Mouse (Mus musculus) kidney, embryonic 16.5 days (tissue): ENCODE data around the gene Olfm2. TPM values are rescaled to one million over a fixed set of nuclear protein-coding genes. Genes with fewer than 3 reads are reported as not detected.

Experiments
- ATAC-seq: fragments of 200-750 bp; cut with Nextera tagmentation; 2 replicates; pipeline ENCODE4 v1.8.0; 2017; ENCODE audit warnings: moderate TSS enrichment; ENCODE audit not compliant: low FRiP score, low TSS enrichment
- H3K27ac ChIP-seq: fragments of 300-500 bp; sonication (generic); 2 replicates; pipeline ENCODE4 v1.5.1; 2014; ENCODE audit warnings: low read length
- H3K27me3 ChIP-seq: fragments of 300-500 bp; sonication (generic); 2 replicates; pipeline ENCODE4 v1.6.1; 2014; ENCODE audit warnings: low read length, control low read depth, mixed read lengths; ENCODE audit not compliant: insufficient read depth
- H3K36me3 ChIP-seq: fragments of 300-500 bp; sonication (generic); 2 replicates; pipeline ENCODE4 v1.6.1; 2014; ENCODE audit warnings: low read length, control low read depth, mixed read lengths; ENCODE audit not compliant: insufficient read depth
- H3K4me1 ChIP-seq: fragments of 300-500 bp; sonication (generic); 2 replicates; pipeline ENCODE4 v1.6.1; 2014; ENCODE audit warnings: low read length, control low read depth, mixed read lengths; ENCODE audit not compliant: insufficient read depth
- H3K4me2 ChIP-seq: fragments of 300-500 bp; sonication (generic); replicated peaks from 2 replicates; pipeline ENCODE4 v1.6.1; 2014; ENCODE audit warnings: low read depth, low read length
- H3K4me3 ChIP-seq: fragments of 300-500 bp; sonication (generic); 2 replicates; pipeline ENCODE4 v1.5.1; 2014; ENCODE audit warnings: mild to moderate bottlenecking, low read length
- H3K9ac ChIP-seq: fragments of 300-500 bp; sonication (generic); replicated peaks from 2 replicates; pipeline ENCODE4 v1.6.1; 2014; ENCODE audit warnings: low read length
- H3K9me3 ChIP-seq: fragments of 300-500 bp; sonication (generic); 2 replicates; pipeline ENCODE4 v1.6.1; 2016; ENCODE audit warnings: low read length, control low read depth
- WGBS: fragments of 180-500 bp; shearing (Covaris S2); extraction: QIAGEN DNeasy Blood & Tissue Kit; methylation state at CpG from one replicate; pipeline ENCODE4 v1.1.7; 2014; 5-methylcytosine and 5-hydroxymethylcytosine counted together
- polyA plus RNA-seq: library from polyadenylated mRNA; unstranded; fragments of >200 nt; fragmentation: Nextera tagmentation; extraction: Ambion mirVana; gene quantifications from 2 replicates; pipeline ENCODE4 v1.2.1, GENCODE M21; 2015

Gene Olfm2
- polyA plus RNA-seq, 1 experiment from 2014 or later = 6.6 TPM

DNA sequence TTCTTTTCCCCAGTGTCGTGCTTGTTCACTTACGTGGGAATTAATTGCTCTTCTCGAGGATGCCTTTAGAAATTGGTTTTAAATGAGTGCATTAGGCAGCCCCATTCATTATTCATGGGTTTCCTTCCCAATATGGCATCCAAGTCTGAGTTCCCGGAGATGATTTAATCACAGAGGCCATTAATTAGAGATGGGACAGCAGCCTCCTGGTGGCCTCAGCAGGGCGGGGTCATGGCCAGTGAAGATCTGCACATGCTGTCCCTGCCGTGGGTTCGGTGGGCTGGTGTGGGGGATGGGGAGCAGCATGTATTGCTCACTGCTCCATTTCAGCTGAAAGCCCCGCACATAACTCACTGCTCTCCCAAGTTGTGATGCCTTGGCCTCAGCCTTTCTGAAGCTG lies 80.2 kb downstream of the Olfm2 start:
- H3K9me3 ChIP-seq = no peaks in the 10 kb centered on the region
- peaks cover 21% of the 10 kb centered on the region for H3K36me3 ChIP-seq
- no peak overlapping the region for H3K9ac ChIP-seq
- WGBS = 27% methylated on average over 8 of the region's 8 CpGs
- no peak for ATAC-seq
- H3K27me3 ChIP-seq = no peaks in the 10 kb centered on the region
- no peak overlapping the region for H3K4me2 ChIP-seq
- H3K27ac ChIP-seq = no peak overlapping the region
- no peak overlapping the region for H3K4me3 ChIP-seq
- H3K4me1 ChIP-seq = peaks cover 27% of the 10 kb centered on the region

- Histone ChIP-seq H3K9me3 (no peaks in the 10 kb centered on the region), H3K27ac (no peak overlapping the region), H3K4me1 (peaks cover 27% of the 10 kb centered on the region), H3K4me3 (no peak overlapping the region), H3K4me2 (no peak overlapping the region), H3K27me3 (no peaks in the 10 kb centered on the region), H3K9ac (no peak overlapping the region), H3K36me3 (peaks cover 25% of the 10 kb centered on the region)
- no peak for ATAC-seq
- 79% methylated on average over 5 of the region's 5 CpGs for WGBS
These were observed 81.0 kb downstream of the Olfm2 start for GRCm38 (mm10) chr9:20664982-20665637.

- Histone ChIP-seq H3K4me1 (peaks cover 27% of the 10 kb centered on the region), H3K9ac (no peak overlapping the region), H3K27ac (no peak overlapping the region), H3K27me3 (no peaks in the 10 kb centered on the region), H3K4me3 (no peak overlapping the region), H3K4me2 (no peak overlapping the region), H3K9me3 (no peaks in the 10 kb centered on the region), H3K36me3 (peaks cover 32% of the 10 kb centered on the region)
- WGBS = 36% methylated on average over 2 of the region's 2 CpGs
- ATAC-seq = no peak
These were observed 81.8 kb downstream of the Olfm2 start for GRCm38 (mm10) chr9:20664366-20664765.

GRCm38 (mm10) chr9:20663956-20664355 lies 82.2 kb downstream of the Olfm2 start:
- Histone ChIP-seq H3K27ac (no peak overlapping the region), H3K9me3 (no peaks in the 10 kb centered on the region), H3K4me3 (no peak overlapping the region), H3K9ac (no peak overlapping the region), H3K36me3 (peaks cover 36% of the 10 kb centered on the region), H3K4me1 (peaks cover 27% of the 10 kb centered on the region), H3K27me3 (no peaks in the 10 kb centered on the region), H3K4me2 (no peak overlapping the region)
- 78% methylated on average over 2 of the region's 2 CpGs for WGBS
- ATAC-seq = no peak

DNA sequence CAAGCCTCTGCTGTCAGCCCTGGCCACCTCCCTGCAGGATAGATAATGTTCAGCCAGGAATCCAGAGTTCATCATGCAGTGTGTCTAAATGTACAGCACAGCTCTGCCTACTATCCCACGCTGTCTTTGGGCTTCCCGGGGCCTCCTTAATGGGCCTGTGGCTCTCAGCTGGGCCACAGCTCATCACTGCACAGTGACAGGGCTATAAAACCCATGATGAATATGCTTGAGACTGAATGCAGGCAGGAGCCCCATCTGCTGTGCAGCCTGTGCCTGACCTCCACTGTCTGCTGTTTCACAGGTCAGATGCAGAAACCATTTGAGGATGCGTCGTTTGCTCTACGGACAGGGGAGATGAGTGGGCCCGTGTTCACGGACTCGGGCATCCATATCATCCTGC lies 83.3 kb downstream of the Olfm2 start:
- H3K9ac ChIP-seq = no peak overlapping the region
- no peaks in the 10 kb centered on the region for H3K27me3 ChIP-seq
- 42% methylated on average over 8 of the region's 8 CpGs for WGBS
- peaks cover 27% of the 10 kb centered on the region for H3K4me1 ChIP-seq
- no peak for ATAC-seq
- H3K4me3 ChIP-seq = no peak overlapping the region
- peaks cover 45% of the 10 kb centered on the region for H3K36me3 ChIP-seq
- no peak overlapping the region for H3K4me2 ChIP-seq
- no peak overlapping the region for H3K27ac ChIP-seq
- H3K9me3 ChIP-seq = no peaks in the 10 kb centered on the region

DNA sequence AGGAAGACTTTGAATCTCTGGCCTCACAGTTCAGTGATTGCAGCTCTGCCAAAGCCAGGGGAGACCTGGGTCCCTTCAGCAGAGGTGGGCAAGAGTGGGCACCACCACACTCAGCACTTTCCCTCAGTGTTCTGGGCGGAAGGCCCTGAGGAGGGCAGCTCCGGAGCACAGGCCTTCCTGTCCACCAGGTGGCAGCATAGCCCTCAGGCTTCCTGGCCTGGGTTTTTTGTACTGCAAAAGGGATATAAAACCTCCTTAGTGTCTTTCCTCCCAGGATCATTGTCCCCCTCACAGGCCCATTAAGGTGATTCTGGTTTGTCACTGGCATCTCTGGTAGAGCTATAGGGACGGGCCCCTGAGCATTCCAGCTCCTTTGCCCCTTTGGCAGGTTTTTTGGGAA lies 83.8 kb downstream of the Olfm2 start:
- H3K4me1 ChIP-seq = peaks cover 27% of the 10 kb centered on the region
- 54% methylated on average over 3 of the region's 3 CpGs for WGBS
- H3K9me3 ChIP-seq = no peaks in the 10 kb centered on the region
- H3K4me3 ChIP-seq = no peak overlapping the region
- no peaks in the 10 kb centered on the region for H3K27me3 ChIP-seq
- H3K27ac ChIP-seq = no peak overlapping the region
- ATAC-seq = peak; percentile 42; the same call in 1 of the 2 replicates
- H3K9ac ChIP-seq = no peak overlapping the region
- H3K4me2 ChIP-seq = no peak overlapping the region
- peaks cover 50% of the 10 kb centered on the region for H3K36me3 ChIP-seq

DNA sequence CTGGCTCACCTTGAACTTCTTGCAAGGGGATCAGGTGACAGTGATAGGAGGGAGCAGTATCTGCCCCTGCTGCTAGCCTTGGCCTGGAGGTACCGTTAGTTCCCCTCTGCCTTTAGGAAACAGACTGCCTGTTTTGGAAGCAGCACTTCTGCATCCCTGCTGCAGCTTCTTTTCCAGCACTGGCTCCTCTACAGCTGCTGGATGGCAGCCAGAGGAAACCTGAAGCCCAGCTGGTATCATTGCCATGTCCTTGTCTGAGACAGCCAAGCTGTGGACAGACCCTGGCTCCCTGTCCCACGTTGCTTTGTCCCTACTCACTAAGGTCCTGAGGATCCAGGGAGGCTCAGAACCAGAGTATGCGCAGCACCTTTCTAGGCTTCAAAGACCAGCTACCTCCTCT lies 88.6 kb downstream of the Olfm2 start:
- Histone ChIP-seq H3K9ac (no peak overlapping the region), H3K9me3 (no peaks in the 10 kb centered on the region), H3K27me3 (no peaks in the 10 kb centered on the region), H3K4me1 (peaks cover 12% of the 10 kb centered on the region), H3K36me3 (peaks cover 52% of the 10 kb centered on the region), H3K4me2 (no peak overlapping the region), H3K4me3 (no peak overlapping the region), H3K27ac (no peak overlapping the region)
- ATAC-seq = no peak
- 88% methylated on average over 3 of the region's 3 CpGs for WGBS

DNA sequence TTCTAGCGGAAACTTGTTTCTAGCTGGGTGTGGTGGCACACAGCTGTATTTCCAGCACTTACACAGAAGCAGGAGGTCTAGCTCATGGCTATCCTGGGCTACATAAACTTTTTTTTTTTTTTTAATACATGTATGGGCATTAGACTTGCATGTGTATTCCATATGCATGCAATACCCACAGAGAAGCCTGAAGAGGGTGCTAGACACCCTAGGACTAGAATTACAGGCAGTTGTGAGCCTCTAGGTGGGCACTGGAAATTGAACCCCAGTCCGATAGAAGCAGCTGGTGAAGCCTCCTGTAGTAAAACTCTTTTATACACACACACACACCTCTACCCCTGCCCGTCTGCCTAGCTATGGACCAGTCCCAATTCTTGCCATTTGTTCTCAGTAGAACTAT lies 92.3 kb downstream of the Olfm2 start:
- no peak for ATAC-seq
- H3K4me1 ChIP-seq = peaks cover 21% of the 10 kb centered on the region
- no peak overlapping the region for H3K4me2 ChIP-seq
- no peaks in the 10 kb centered on the region for H3K27me3 ChIP-seq
- no peak overlapping the region for H3K27ac ChIP-seq
- 93% methylated on average over 3 of the region's 3 CpGs for WGBS
- no peak overlapping the region for H3K4me3 ChIP-seq
- H3K9ac ChIP-seq = no peak overlapping the region
- peaks cover 36% of the 10 kb centered on the region; the same call in 1 of the 2 replicates for H3K36me3 ChIP-seq
- no peaks in the 10 kb centered on the region for H3K9me3 ChIP-seq

- Histone ChIP-seq H3K9ac (peak overlapping the region; percentile 87), H3K27ac (peak overlapping the region; percentile 33; the same call in 1 of the 2 replicates), H3K4me2 (peak overlapping the region; percentile 76), H3K9me3 (no peaks in the 10 kb centered on the region), H3K4me1 (peaks cover 21% of the 10 kb centered on the region), H3K36me3 (peaks cover 26% of the 10 kb centered on the region; the same call in 1 of the 2 replicates), H3K27me3 (no peaks in the 10 kb centered on the region), H3K4me3 (peak overlapping the region; percentile 88)
- peak; percentile 18 for ATAC-seq
- WGBS = 0% methylated on average over 25 of the region's 25 CpGs
These were observed 93.9 kb downstream of the Olfm2 start for GRCm38 (mm10) chr9:20652260-20652658.

DNA sequence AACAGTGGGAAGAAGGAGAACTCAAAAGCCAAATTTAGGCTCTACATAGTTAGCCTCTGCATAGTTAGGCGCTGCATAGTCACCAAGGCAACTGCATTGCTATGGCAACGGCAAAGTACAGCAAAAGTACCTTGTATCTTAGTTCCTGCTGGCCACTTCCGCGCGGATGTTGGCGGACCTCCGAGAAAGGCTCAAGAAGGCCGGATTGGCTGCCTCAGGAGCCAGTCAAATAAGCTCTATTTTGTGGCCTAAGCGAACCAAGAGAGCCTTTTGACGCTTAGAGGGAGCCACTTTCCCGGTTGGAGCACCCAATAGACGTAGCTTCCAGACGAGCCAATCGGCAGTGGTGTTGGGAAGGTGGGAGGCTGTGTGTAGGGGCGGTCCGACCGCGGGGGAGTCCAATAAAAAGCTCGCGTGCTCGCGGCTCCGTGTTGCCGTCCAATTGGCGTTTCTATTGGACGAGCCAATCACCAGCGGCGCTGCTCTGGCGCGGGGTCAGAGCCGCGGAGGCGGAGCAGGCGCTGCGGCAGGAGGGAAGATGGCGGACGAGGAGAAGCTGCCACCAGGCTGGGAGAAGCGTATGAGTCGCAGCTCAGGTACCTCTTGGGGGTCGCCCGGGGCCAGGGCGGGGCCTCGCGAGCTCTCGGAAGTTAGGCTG lies 94.4 kb downstream of the Olfm2 start, which contains the start of gene Pin1:
TSS of gene Pin1 (plus strand) at position 494 of the 658 bp plus-strand sequence.
- H3K4me1 ChIP-seq = peaks cover 21% of the 10 kb centered on the region
- ATAC-seq = peak; percentile 99
- peak within 1 kb of the TSS; percentile 88 for H3K4me3 ChIP-seq
- H3K36me3 ChIP-seq = peaks cover 25% of the 10 kb centered on the region
- no peaks in the 10 kb centered on the region for H3K27me3 ChIP-seq
- peak within 1 kb of the TSS; percentile 76 for H3K4me2 ChIP-seq
- WGBS = under 1% methylated on average over 45 of the region's 45 CpGs
- no peaks in the 10 kb centered on the region for H3K9me3 ChIP-seq
- H3K27ac ChIP-seq = peak within 1 kb of the TSS; percentile 33
- peak within 1 kb of the TSS; percentile 87 for H3K9ac ChIP-seq
